Mouse (Mus musculus) small intestine, adult 2 months (tissue): ENCODE results near the gene Prkar2b.

Source experiments
- CTCF ChIP-seq: fragments of 200-500 bp; IDR thresholded peaks from 2 replicates; pipeline ENCODE4 v1.5.1; 2012; ENCODE audit warnings: low read depth, mild to moderate bottlenecking, control low read depth, inconsistent platforms, low read length, moderate library complexity, mixed read lengths; ENCODE audit not compliant: insufficient replicate concordance, insufficient read length; ENCODE audit errors: extremely low read depth
- POLR2A ChIP-seq: fragments of 200-500 bp; IDR thresholded peaks from 2 replicates; pipeline ENCODE4 v1.6.1; 2012; ENCODE audit warnings: low read depth, mild to moderate bottlenecking, control low read depth, inconsistent platforms, low read length, moderate library complexity

DNA sequence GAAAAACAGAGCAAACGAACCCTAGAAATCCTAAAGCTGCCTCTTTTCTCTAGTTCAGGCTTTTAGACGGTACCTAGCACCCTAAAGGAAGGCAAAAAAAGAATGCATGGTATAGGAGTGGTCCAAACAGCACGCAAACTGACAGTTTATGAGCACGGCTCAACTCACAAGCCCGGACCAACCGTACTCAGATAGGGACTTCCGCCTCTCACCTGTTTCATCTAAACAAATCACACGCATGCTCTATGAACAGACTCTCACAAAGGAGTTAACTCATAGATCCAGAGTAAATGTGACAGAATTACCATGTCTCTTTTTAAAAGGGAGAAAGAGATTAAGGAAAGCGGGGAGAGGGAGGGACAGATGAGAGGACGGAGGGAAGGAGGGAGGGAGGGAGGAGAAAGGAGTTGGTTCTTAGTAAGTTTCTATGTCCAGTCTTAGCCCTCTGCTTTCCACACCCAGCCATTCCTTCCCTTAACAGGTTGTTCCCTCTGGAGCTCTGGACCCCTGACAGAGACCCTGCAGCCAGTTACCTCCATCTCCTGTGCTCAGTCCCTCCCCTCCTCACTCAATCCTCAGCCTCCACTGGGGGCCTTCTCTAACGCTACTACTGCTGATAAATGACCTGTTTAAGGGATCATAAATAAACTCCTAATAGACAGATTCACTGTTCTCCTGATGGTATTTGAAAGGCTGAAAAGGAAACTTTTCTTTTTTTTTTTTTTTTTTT is 7.3 kb downstream of the Prkar2b start:
- no peak for TF ChIP-seq CTCF
- TF ChIP-seq POLR2A, result no peak
